Mouse (Mus musculus) spleen, adult 2 months (tissue): Measurements from ENCODE around the gene Foxn1.

Experiments used
- CTCF ChIP-seq: fragments of 200-500 bp; IDR thresholded peaks from 2 replicates; pipeline ENCODE4 v1.5.1; 2011; ENCODE audit warnings: mild to moderate bottlenecking, inconsistent platforms; ENCODE audit not compliant: insufficient read depth, insufficient read length, insufficient replicate concordance; ENCODE audit errors: extremely low read depth
- POLR2A ChIP-seq: fragments of 200-500 bp; IDR thresholded peaks from 2 replicates; pipeline ENCODE4 v1.6.1; 2011; ENCODE audit warnings: low read depth, low read length, inconsistent platforms

- TF ChIP-seq CTCF = no peak
- no peak for TF ChIP-seq POLR2A
Observed at GRCm38 (mm10) chr11:78400936-78401335, 14.6 kb upstream of the Foxn1 start.
